Mouse (Mus musculus) MEL (cell line): ENCODE data around the gene Cpne9.

Experiments used
- CTCF ChIP-seq, 3 experiments: IDR thresholded peaks in 2 of 3; conservative IDR thresholded peaks in 1 of 3; 2 replicates each; pipeline ENCODE4 v1.5.1; 2011 to 2012; ENCODE audit warnings: low read length in 3 of 3, low read depth in 2 of 3, mild to moderate bottlenecking in 2 of 3, improper control_type of control experiment in 1 of 3, inconsistent platforms in 1 of 3, mixed read lengths in 1 of 3, moderate library complexity in 1 of 3; ENCODE audit not compliant: control insufficient read depth in 1 of 3, insufficient read depth in 1 of 3, poor library complexity in 1 of 3, severe bottlenecking in 1 of 3
- GATA1 ChIP-seq: IDR thresholded peaks from 2 replicates; pipeline ENCODE4 v1.6.1; 2011; ENCODE audit warnings: low read depth, low read length, improper control_type of control experiment
- JUND ChIP-seq: IDR thresholded peaks from 2 replicates; pipeline ENCODE4 v1.6.1; 2011; ENCODE audit warnings: low read depth, mild to moderate bottlenecking, improper control_type of control experiment, low read length
- MXI1 ChIP-seq: IDR thresholded peaks from 2 replicates; pipeline ENCODE4 v1.6.1; 2011; ENCODE audit warnings: mild to moderate bottlenecking, low read depth, low read length, improper control_type of control experiment
- POLR2A ChIP-seq, 2 experiments: IDR thresholded peaks; 2 replicates each; pipeline ENCODE4 v1.6.1; 2011 to 2012; ENCODE audit warnings: low read length in 2 of 2, mild to moderate bottlenecking in 2 of 2, control low read depth in 1 of 2, improper control_type of control experiment in 1 of 2, low read depth in 1 of 2, moderate library complexity in 1 of 2; ENCODE audit not compliant: control insufficient read depth in 1 of 2, insufficient read depth in 1 of 2, poor library complexity in 1 of 2
- TBP ChIP-seq: IDR thresholded peaks from 2 replicates; pipeline ENCODE4 v1.8.0; 2011; ENCODE audit warnings: low read depth, low read length, improper control_type of control experiment
- TCF12 ChIP-seq: IDR thresholded peaks from 2 replicates; pipeline ENCODE4 v1.6.1; 2014; ENCODE audit warnings: low read depth, mild to moderate bottlenecking, inconsistent platforms, low read length, improper control_type of control experiment, moderate library complexity
- USF1 ChIP-seq: IDR thresholded peaks from 2 replicates; pipeline ENCODE4 v1.6.1; 2014; ENCODE audit warnings: low read depth, mild to moderate bottlenecking, inconsistent platforms, low read length, improper control_type of control experiment, moderate library complexity

DNA sequence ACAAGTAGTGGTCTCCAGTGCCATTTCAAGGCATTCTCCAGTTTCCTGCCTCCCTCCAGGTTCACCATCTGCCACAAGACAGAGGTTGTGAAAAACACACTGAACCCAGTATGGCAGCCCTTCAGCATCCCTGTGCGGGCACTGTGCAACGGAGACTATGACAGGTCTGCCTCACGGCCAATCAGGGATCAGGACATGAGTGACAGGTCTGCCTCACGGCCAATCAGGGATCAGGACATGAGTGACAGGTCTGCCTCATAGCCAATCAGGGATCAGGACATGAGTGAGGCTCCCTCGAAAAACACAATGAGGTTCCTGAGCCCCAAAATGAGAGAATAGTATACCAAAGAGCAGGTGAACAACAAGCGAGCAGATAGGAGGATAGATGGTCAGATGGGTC, 8.2 kb downstream of the Cpne9 start:
- TF ChIP-seq USF1: no peak
- no peak for TF ChIP-seq GATA1
- TF ChIP-seq TCF12: no peak
- no peak for TF ChIP-seq CTCF (IDR thresholded peaks at IDR 0.05 in 2 of 3, conservative IDR thresholded peaks at IDR 0.05 in 1 of 3; ENCODE audit: control insufficient read depth in 1 of 3, insufficient read depth in 1 of 3, low read depth in 2 of 3, low read length in 3 of 3, poor library complexity in 1 of 3, severe bottlenecking in 1 of 3)
- no peak for TF ChIP-seq TBP
- no peak for TF ChIP-seq JUND
- no peak for TF ChIP-seq POLR2A (IDR thresholded peaks at IDR 0.05; ENCODE audit: control insufficient read depth in 1 of 2, insufficient read depth in 1 of 2, low read depth in 1 of 2, low read length in 2 of 2, poor library complexity in 1 of 2)
- TF ChIP-seq MXI1: no peak
